Mouse (Mus musculus) brain, embryonic 14.5 days (tissue): ENCODE results near the gene Vtn. TPM values are rescaled to one million over a fixed set of nuclear protein-coding genes. Genes with fewer than 3 reads are reported as not detected.
A peak's percentile ranks its signal among the peaks of the same experiment; 100 is the strongest.
"Not testable (repeated sequence)": the region's sequence is repeated elsewhere in the genome, so short reads cannot be mapped to it uniquely, and the experiment has no call there.

ENCODE experiments used
- DNase-seq: peaks from one replicate; pipeline ENCODE4 v3.0.0-alpha.2; 2011; ENCODE audit warnings: low read depth
- CTCF ChIP-seq: fragments of 200-500 bp; IDR thresholded peaks from 2 replicates; pipeline ENCODE4 v1.5.1; 2012; ENCODE audit warnings: inconsistent platforms, mild to moderate bottlenecking, moderate library complexity, borderline replicate concordance; ENCODE audit not compliant: insufficient read depth, insufficient read length; ENCODE audit errors: extremely low read depth
- POLR2A ChIP-seq: fragments of 200-500 bp; IDR thresholded peaks from 2 replicates; pipeline ENCODE4 v1.6.1; 2012; ENCODE audit warnings: mild to moderate bottlenecking, inconsistent platforms, borderline replicate concordance; ENCODE audit not compliant: poor library complexity, insufficient read depth, insufficient read length, severe bottlenecking; ENCODE audit errors: extremely low read depth
- polyA plus RNA-seq: library from polyadenylated mRNA; depleted of rRNA; stranded (reverse); fragments of >200 nt; gene quantifications from 2 replicates; pipeline ENCODE4 v1.2.3, GENCODE M21; 2012

The Vtn gene
- polyA plus RNA-seq, 1 experiment = 125 TPM

- TF ChIP-seq CTCF = no peak
- DNase-seq = peak; percentile 39
Measured at GRCm38 (mm10) chr11:78523241-78523955, 24.5 kb downstream of the Vtn start.

GRCm38 (mm10) chr11:78524838-78525237, 25.9 kb downstream of the Vtn start:
- no peak for TF ChIP-seq CTCF
- no peak for TF ChIP-seq POLR2A
- peak; percentile 73 for DNase-seq

- TF ChIP-seq POLR2A (no peak), CTCF (no peak)
- DNase-seq = no peak
Measured at GRCm38 (mm10) chr11:78528714-78529113, 29.8 kb downstream of the Vtn start.

- no peak for DNase-seq
- TF ChIP-seq POLR2A = no peak
- TF ChIP-seq CTCF = no peak
Measured at GRCm38 (mm10) chr11:78530001-78530400, 31.1 kb downstream of the Vtn start.

- DNase-seq = no peak
- TF ChIP-seq POLR2A (no peak), CTCF (no peak)
Measured at GRCm38 (mm10) chr11:78531046-78531445, 32.2 kb downstream of the Vtn start.

GRCm38 (mm10) chr11:78531515-78531914, 32.6 kb downstream of the Vtn start:
- not testable (repeated sequence) for DNase-seq

GRCm38 (mm10) chr11:78534516-78534915, 35.6 kb downstream of the Vtn start:
- TF ChIP-seq POLR2A (no peak), CTCF (no peak)

GRCm38 (mm10) chr11:78535376-78536079, 36.6 kb downstream of the Vtn start:
- peak; percentile 62 for DNase-seq
- no peak for TF ChIP-seq POLR2A
- TF ChIP-seq CTCF = no peak

More at GRCm38 (mm10) chr11:78534516-78534915, 35.6 kb downstream of the Vtn start:
- no peak for DNase-seq

- peak; percentile 100 for DNase-seq
- TF ChIP-seq POLR2A (peak; percentile 56; the same call in 1 of the 2 replicates), CTCF (no peak)
Measured at GRCm38 (mm10) chr11:78536080-78536689, 37.3 kb downstream of the Vtn start, which contains the start of the genes Tnfaip1 and Ift20. Tnfaip1 (minus strand) TSS chr11:78536332. Ift20 (plus strand) TSS chr11:78536361.

GRCm38 (mm10) chr11:78536690-78537084, 37.8 kb downstream of the Vtn start:
- no peak for TF ChIP-seq POLR2A
- no peak for TF ChIP-seq CTCF
- DNase-seq = no peak

- DNase-seq = no peak
- TF ChIP-seq CTCF (no peak), POLR2A (no peak)
Measured at GRCm38 (mm10) chr11:78540358-78540757, 41.5 kb downstream of the Vtn start.
